Mouse (Mus musculus) kidney, embryonic 16.5 days (tissue): ENCODE results near the gene Slamf6. TPM values are rescaled to one million over a fixed set of nuclear protein-coding genes. Genes with fewer than 3 reads are reported as not detected.
A peak's percentile ranks its signal among the peaks of the same experiment; 100 is the strongest.
"Not testable (repeated sequence)": the region's sequence is repeated elsewhere in the genome, so short reads cannot be mapped to it uniquely, and the experiment has no call there.

ENCODE experiments used
- ATAC-seq: fragments of 200-750 bp; cut with Nextera tagmentation; 2 replicates; pipeline ENCODE4 v1.8.0; 2017; ENCODE audit warnings: moderate TSS enrichment; ENCODE audit not compliant: low FRiP score, low TSS enrichment
- H3K27ac ChIP-seq: fragments of 300-500 bp; sonication (generic); 2 replicates; pipeline ENCODE4 v1.5.1; 2014; ENCODE audit warnings: low read length
- H3K27me3 ChIP-seq: fragments of 300-500 bp; sonication (generic); 2 replicates; pipeline ENCODE4 v1.6.1; 2014; ENCODE audit warnings: low read length, control low read depth, mixed read lengths; ENCODE audit not compliant: insufficient read depth
- H3K36me3 ChIP-seq: fragments of 300-500 bp; sonication (generic); 2 replicates; pipeline ENCODE4 v1.6.1; 2014; ENCODE audit warnings: low read length, control low read depth, mixed read lengths; ENCODE audit not compliant: insufficient read depth
- H3K4me1 ChIP-seq: fragments of 300-500 bp; sonication (generic); 2 replicates; pipeline ENCODE4 v1.6.1; 2014; ENCODE audit warnings: low read length, control low read depth, mixed read lengths; ENCODE audit not compliant: insufficient read depth
- H3K4me2 ChIP-seq: fragments of 300-500 bp; sonication (generic); replicated peaks from 2 replicates; pipeline ENCODE4 v1.6.1; 2014; ENCODE audit warnings: low read depth, low read length
- H3K4me3 ChIP-seq: fragments of 300-500 bp; sonication (generic); 2 replicates; pipeline ENCODE4 v1.5.1; 2014; ENCODE audit warnings: mild to moderate bottlenecking, low read length
- H3K9ac ChIP-seq: fragments of 300-500 bp; sonication (generic); replicated peaks from 2 replicates; pipeline ENCODE4 v1.6.1; 2014; ENCODE audit warnings: low read length
- H3K9me3 ChIP-seq: fragments of 300-500 bp; sonication (generic); 2 replicates; pipeline ENCODE4 v1.6.1; 2016; ENCODE audit warnings: low read length, control low read depth
- WGBS: fragments of 180-500 bp; shearing (Covaris S2); extraction: QIAGEN DNeasy Blood & Tissue Kit; methylation state at CpG from one replicate; pipeline ENCODE4 v1.1.7; 2014; 5-methylcytosine and 5-hydroxymethylcytosine counted together
- polyA plus RNA-seq: library from polyadenylated mRNA; unstranded; fragments of >200 nt; fragmentation: Nextera tagmentation; extraction: Ambion mirVana; gene quantifications from 2 replicates; pipeline ENCODE4 v1.2.1, GENCODE M21; 2015

Slamf6 gene
- polyA plus RNA-seq: 0.12 and 0.24 TPM in 2 replicates

- Histone ChIP-seq H3K4me2 (no peak within 1 kb of the TSS), H3K27me3 (no peaks in the 10 kb centered on the region), H3K4me3 (no peak within 1 kb of the TSS), H3K36me3 (no peaks in the 10 kb centered on the region), H3K27ac (no peak within 1 kb of the TSS), H3K9me3 (no peaks in the 10 kb centered on the region), H3K4me1 (no peaks in the 10 kb centered on the region), H3K9ac (no peak within 1 kb of the TSS)
- no peak for ATAC-seq
- WGBS: 84% methylated on average over 14 of the region's 14 CpGs
Observed at GRCm38 (mm10) chr1:171917305-171918039, at the start of gene Slamf6. TSS of gene Slamf6 (plus strand) at chr1:171917515.

GRCm38 (mm10) chr1:171886989-171887388, 30.3 kb upstream of the Slamf6 start:
- no peak overlapping the region for H3K4me3 ChIP-seq
- no peak overlapping the region for H3K27ac ChIP-seq
- ATAC-seq: no peak
- no peaks in the 10 kb centered on the region for H3K36me3 ChIP-seq
- no peak overlapping the region for H3K9ac ChIP-seq
- H3K27me3 ChIP-seq: no peaks in the 10 kb centered on the region
- H3K4me1 ChIP-seq: no peaks in the 10 kb centered on the region
- no peaks in the 10 kb centered on the region for H3K9me3 ChIP-seq
- H3K4me2 ChIP-seq: no peak overlapping the region
- 89% methylated on average over 1 of the region's 1 CpGs for WGBS

GRCm38 (mm10) chr1:171895364-171895763, 22.0 kb upstream of the Slamf6 start, which contains the start of gene Gm10521:
TSS of gene Gm10521 (plus strand) at chr1:171895664.
- 94% methylated on average over 4 of the region's 5 CpGs for WGBS
- H3K27me3 ChIP-seq, ATAC-seq, H3K9me3 ChIP-seq, H3K4me1 ChIP-seq, H3K36me3 ChIP-seq, H3K27ac ChIP-seq, H3K9ac ChIP-seq, H3K4me3 ChIP-seq, H3K4me2 ChIP-seq: not testable (repeated sequence)

DNA sequence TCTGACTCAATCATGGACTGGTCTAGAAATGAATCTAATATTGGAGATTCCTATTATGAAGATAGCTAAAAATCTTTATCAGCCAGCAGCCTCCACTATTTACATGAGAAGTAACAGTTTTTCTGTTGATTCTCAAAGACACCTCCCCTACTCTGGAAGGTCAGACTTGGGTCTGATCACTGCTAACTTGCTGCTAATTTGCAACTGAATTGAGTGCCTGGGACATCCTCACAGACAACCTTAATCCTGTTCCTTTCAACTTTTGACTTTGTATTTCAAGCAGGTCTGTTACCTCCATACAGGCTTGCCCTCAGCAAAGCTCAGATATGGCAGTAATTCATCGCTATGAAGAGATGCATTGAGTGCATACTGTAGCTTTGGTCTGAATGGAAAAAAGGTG, 13.3 kb upstream of the Slamf6 start:
- Histone ChIP-seq H3K4me2 (no peak overlapping the region), H3K4me3 (no peak overlapping the region), H3K9ac (no peak overlapping the region), H3K36me3 (no peaks in the 10 kb centered on the region), H3K9me3 (peaks cover under 1% of the 10 kb centered on the region; the same call in 1 of the 2 replicates), H3K4me1 (no peaks in the 10 kb centered on the region), H3K27ac (no peak overlapping the region), H3K27me3 (no peaks in the 10 kb centered on the region)
- ATAC-seq: no peak
- 92% methylated on average over 1 of the region's 1 CpGs for WGBS

GRCm38 (mm10) chr1:171915638-171916458, 1.5 kb upstream of the Slamf6 start:
- no peaks in the 10 kb centered on the region for H3K4me1 ChIP-seq
- H3K27ac ChIP-seq: no peak overlapping the region
- H3K27me3 ChIP-seq: no peaks in the 10 kb centered on the region
- no peaks in the 10 kb centered on the region for H3K36me3 ChIP-seq
- no peak overlapping the region for H3K4me2 ChIP-seq
- WGBS: 87% methylated on average over 13 of the region's 13 CpGs
- H3K9me3 ChIP-seq: no peaks in the 10 kb centered on the region
- no peak overlapping the region for H3K9ac ChIP-seq
- no peak overlapping the region for H3K4me3 ChIP-seq
- no peak for ATAC-seq

DNA sequence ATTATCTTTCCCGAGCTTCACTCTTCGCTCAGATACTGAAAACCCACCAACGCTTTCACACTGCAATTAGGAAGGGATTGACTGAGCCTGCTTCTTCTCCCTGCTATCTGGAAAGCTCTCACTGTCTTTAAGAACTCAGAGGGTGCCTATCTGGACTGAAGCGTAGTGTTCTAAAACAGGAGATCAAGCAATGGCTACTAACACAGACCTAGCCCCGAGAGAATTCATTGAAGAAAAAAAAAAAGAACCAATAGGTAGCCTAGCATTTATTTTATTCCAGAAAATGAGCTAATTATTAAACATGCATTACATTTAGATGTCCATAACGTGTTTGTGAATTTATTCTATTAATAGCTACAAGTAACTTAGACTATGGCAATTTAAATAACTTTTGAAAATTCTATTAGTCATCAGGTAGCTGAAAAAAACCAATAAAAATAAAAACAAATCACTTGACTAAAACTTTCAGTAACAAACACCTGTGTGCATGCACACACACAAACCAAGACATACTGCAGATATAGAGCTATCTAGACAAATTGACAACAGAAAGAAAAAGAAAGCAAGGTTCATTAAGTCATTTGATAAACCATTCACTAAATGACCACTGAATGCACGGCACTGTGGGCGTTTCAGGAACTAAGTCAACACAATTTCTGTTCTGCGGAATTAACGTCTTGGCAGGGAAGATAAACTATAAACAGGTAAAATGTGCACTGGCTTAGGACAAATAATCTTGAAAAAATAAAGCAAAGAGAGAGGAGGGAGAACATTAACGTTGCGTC, 1.0 kb downstream of the Slamf6 start:
- H3K9ac ChIP-seq: no peak overlapping the region
- ATAC-seq: no peak
- H3K4me2 ChIP-seq: no peak overlapping the region
- WGBS: 80% methylated on average over 12 of the region's 12 CpGs
- H3K4me3 ChIP-seq: no peak overlapping the region
- no peaks in the 10 kb centered on the region for H3K9me3 ChIP-seq
- no peaks in the 10 kb centered on the region for H3K36me3 ChIP-seq
- no peaks in the 10 kb centered on the region for H3K4me1 ChIP-seq
- no peaks in the 10 kb centered on the region for H3K27me3 ChIP-seq
- H3K27ac ChIP-seq: no peak overlapping the region

- 33% methylated on average over 5 of the region's 5 CpGs for WGBS
- H3K4me1 ChIP-seq: no peaks in the 10 kb centered on the region
- H3K9ac ChIP-seq: no peak overlapping the region
- H3K4me2 ChIP-seq: no peak overlapping the region
- peak; percentile 65; the same call in 1 of the 2 replicates for ATAC-seq
- no peak overlapping the region for H3K27ac ChIP-seq
- H3K36me3 ChIP-seq: no peaks in the 10 kb centered on the region
- H3K4me3 ChIP-seq: no peak overlapping the region
- H3K27me3 ChIP-seq: no peaks in the 10 kb centered on the region
- H3K9me3 ChIP-seq: no peaks in the 10 kb centered on the region
Observed at GRCm38 (mm10) chr1:171919193-171919592, 1.9 kb downstream of the Slamf6 start.

DNA sequence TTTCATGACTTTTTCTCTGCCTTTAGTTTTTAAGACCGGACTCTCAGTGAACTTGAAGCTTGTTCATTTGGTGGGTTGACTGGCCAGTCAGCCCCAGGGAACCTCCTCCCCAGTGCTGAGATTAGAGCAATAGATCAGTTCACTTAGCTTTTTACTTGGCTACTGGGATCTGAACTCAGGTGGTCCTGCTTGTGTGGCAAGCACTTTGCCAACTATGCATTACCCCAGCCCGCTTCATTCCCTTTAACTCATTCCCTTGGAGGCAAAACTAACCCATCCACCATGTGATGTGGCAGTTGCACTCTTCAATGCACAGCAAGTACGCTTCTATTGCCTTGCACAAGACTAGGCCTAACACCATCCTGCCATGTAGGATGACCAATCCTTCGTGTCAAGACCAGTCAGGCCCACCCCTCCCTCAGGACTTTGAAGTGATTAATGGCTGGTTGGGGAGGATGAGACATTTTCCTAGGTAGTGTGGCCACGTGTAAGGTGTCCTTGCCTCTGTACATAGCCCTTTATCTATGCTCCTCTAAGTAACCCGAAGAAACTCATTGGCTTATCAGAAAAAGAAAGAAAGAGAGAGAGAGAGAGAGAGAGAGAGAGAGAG, 2.7 kb downstream of the Slamf6 start:
- H3K27me3 ChIP-seq: no peaks in the 10 kb centered on the region
- no peak overlapping the region for H3K9ac ChIP-seq
- no peaks in the 10 kb centered on the region for H3K36me3 ChIP-seq
- H3K4me1 ChIP-seq: no peaks in the 10 kb centered on the region
- ATAC-seq: no peak
- no peak overlapping the region for H3K4me2 ChIP-seq
- 72% methylated on average over 6 of the region's 6 CpGs for WGBS
- H3K27ac ChIP-seq: no peak overlapping the region
- no peak overlapping the region for H3K4me3 ChIP-seq
- H3K9me3 ChIP-seq: no peaks in the 10 kb centered on the region

DNA sequence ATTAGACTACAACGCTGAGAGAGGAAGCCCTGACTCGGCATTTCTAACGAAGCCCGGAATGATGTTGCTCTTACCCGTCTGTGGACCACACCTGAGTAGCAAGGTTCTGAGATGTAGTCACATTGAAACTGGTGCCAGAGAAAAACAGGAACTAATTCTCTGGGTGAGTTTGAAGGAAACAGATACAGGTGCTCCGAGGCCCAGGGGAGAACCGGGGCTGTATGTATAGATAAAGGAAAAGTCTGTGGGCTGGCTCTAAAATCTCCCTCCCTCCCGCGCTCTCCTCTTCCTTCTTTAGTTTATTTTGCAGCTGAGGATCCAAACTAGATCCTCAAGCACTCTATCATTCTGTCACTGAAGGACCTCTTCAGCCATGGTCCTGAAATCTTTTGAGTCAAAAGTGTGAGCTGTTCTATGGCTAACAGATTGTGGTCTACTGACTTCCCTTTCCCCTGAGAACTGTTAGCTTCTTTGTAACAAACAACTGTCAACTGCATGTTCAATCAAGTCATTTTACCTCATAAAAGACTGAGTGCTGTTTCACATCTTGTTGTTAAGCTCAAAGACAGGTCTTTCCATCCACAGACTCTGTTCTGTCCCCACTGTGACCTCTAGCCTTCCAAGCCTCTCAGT, 3.8 kb downstream of the Slamf6 start:
- Histone ChIP-seq H3K4me1 (no peaks in the 10 kb centered on the region), H3K36me3 (no peaks in the 10 kb centered on the region), H3K9ac (no peak overlapping the region), H3K27me3 (no peaks in the 10 kb centered on the region), H3K4me3 (no peak overlapping the region), H3K27ac (no peak overlapping the region), H3K4me2 (no peak overlapping the region), H3K9me3 (no peaks in the 10 kb centered on the region)
- ATAC-seq: no peak
- WGBS: 71% methylated on average over 9 of the region's 9 CpGs
